Mouse (Mus musculus) embryonic facial prominence, embryonic 13.5 days (tissue): ENCODE results near the gene Gpr18. TPM values are rescaled to one million over a fixed set of nuclear protein-coding genes. Genes with fewer than 3 reads are reported as not detected.

Source experiments
- polyA plus RNA-seq: library from polyadenylated mRNA; unstranded; fragments of >200 nt; fragmentation: Nextera tagmentation; extraction: Ambion mirVana; gene quantifications from 2 replicates; pipeline ENCODE4 v1.2.1, GENCODE M21; 2015

Gpr18 gene
- polyA plus RNA-seq, 1 experiment from 2014 or later, result 0.45 TPM

Other genes with a start within 250 kb of the Gpr18 start
- 5.1 and 5.5 TPM in 2 replicates for gene Dock9, start 117.9 kb downstream of the Gpr18 start, polyA plus RNA-seq
- 72.9 and 74.9 TPM in 2 replicates for gene Ubac2, start 37.2 kb downstream of the Gpr18 start, polyA plus RNA-seq
- 3.2 and 3.8 TPM in 2 replicates for gene Gpr183, start 49.4 kb upstream of the Gpr18 start, polyA plus RNA-seq
- not detected in 2 replicates for gene Timm8a2, start 118.9 kb upstream of the Gpr18 start, polyA plus RNA-seq
- 148 and 160 TPM in 2 replicates for gene Tm9sf2, start 191.3 kb upstream of the Gpr18 start, polyA plus RNA-seq